Mouse (Mus musculus) forebrain, embryonic 12.5 days (tissue): ENCODE measurements around the gene Eif5b. TPM values are rescaled to one million over a fixed set of nuclear protein-coding genes. Genes with fewer than 3 reads are reported as not detected.
"Not testable (repeated sequence)": the region's sequence is repeated elsewhere in the genome, so short reads cannot be mapped to it uniquely, and the experiment has no call there.

Experiments
- ATAC-seq: fragments of 200-750 bp; cut with Nextera tagmentation; 2 replicates; pipeline ENCODE4 v1.8.0; 2017; ENCODE audit warnings: moderate TSS enrichment; ENCODE audit not compliant: low FRiP score
- H3K27ac ChIP-seq: fragments of 300-500 bp; sonication (generic); 2 replicates; pipeline ENCODE4 v1.5.1; 2016; ENCODE audit warnings: mild to moderate bottlenecking
- H3K27me3 ChIP-seq: fragments of 300-500 bp; sonication (generic); 2 replicates; pipeline ENCODE4 v1.6.1; 2016; ENCODE audit warnings: mild to moderate bottlenecking
- H3K36me3 ChIP-seq: fragments of 300-500 bp; sonication (generic); replicated peaks from 2 replicates; pipeline ENCODE4 v1.6.1; 2016; ENCODE audit warnings: mild to moderate bottlenecking
- H3K4me1 ChIP-seq: fragments of 300-500 bp; sonication (generic); 2 replicates; pipeline ENCODE4 v1.6.1; 2016
- H3K4me2 ChIP-seq: fragments of 300-500 bp; sonication (generic); 2 replicates; pipeline ENCODE4 v1.6.1; 2016; ENCODE audit warnings: mild to moderate bottlenecking, moderate library complexity
- H3K4me3 ChIP-seq: fragments of 300-500 bp; sonication (generic); replicated peaks from 2 replicates; pipeline ENCODE4 v1.5.1; 2016; ENCODE audit warnings: mild to moderate bottlenecking
- H3K9ac ChIP-seq: fragments of 300-500 bp; sonication (generic); 2 replicates; pipeline ENCODE4 v1.6.1; 2016; ENCODE audit warnings: mild to moderate bottlenecking
- H3K9me3 ChIP-seq: fragments of 300-500 bp; sonication (generic); 2 replicates; pipeline ENCODE4 v1.6.1; 2016
- WGBS: fragments of 180-500 bp; shearing (Covaris S2); methylation state at CpG from one replicate; pipeline ENCODE4 v1.1.7; 2016; 5-methylcytosine and 5-hydroxymethylcytosine counted together
- polyA plus RNA-seq: library from polyadenylated mRNA; unstranded; fragments of >200 nt; fragmentation: Nextera tagmentation; extraction: Ambion mirVana; gene quantifications from 2 replicates; pipeline ENCODE4 v1.2.1, GENCODE M21; 2016

Eif5b gene
- polyA plus RNA-seq, 1 experiment from 2014 or later, result 34.3 TPM

GRCm38 (mm10) chr1:38012104-38012503, 14.3 kb downstream of the Eif5b start:
- no peak for ATAC-seq
- Histone ChIP-seq H3K9me3 (no peaks in the 10 kb centered on the region), H3K4me2 (no peak overlapping the region), H3K4me1 (no peaks in the 10 kb centered on the region), H3K27ac (no peak overlapping the region), H3K27me3 (no peaks in the 10 kb centered on the region), H3K36me3 (no peaks in the 10 kb centered on the region), H3K9ac (no peak overlapping the region), H3K4me3 (no peak overlapping the region)
- WGBS, result 93% methylated on average over 3 of the region's 3 CpGs

GRCm38 (mm10) chr1:38012509-38012908, 14.7 kb downstream of the Eif5b start:
- Histone ChIP-seq H3K4me3 (no peak overlapping the region), H3K27ac (no peak overlapping the region), H3K36me3 (no peaks in the 10 kb centered on the region), H3K27me3 (no peaks in the 10 kb centered on the region), H3K9me3 (no peaks in the 10 kb centered on the region), H3K4me2 (no peak overlapping the region), H3K9ac (no peak overlapping the region), H3K4me1 (no peaks in the 10 kb centered on the region)
- no peak for ATAC-seq

- Histone ChIP-seq H3K9me3 (no peaks in the 10 kb centered on the region), H3K9ac (no peak overlapping the region), H3K4me3 (no peak overlapping the region), H3K4me2 (no peak overlapping the region), H3K27me3 (no peaks in the 10 kb centered on the region), H3K4me1 (no peaks in the 10 kb centered on the region), H3K36me3 (peaks cover 17% of the 10 kb centered on the region), H3K27ac (no peak overlapping the region)
- 96% methylated on average over 2 of the region's 2 CpGs for WGBS
- no peak for ATAC-seq
Observed at GRCm38 (mm10) chr1:38014551-38015203, 16.9 kb downstream of the Eif5b start.

- Histone ChIP-seq H3K27me3 (no peaks in the 10 kb centered on the region), H3K9me3 (no peaks in the 10 kb centered on the region), H3K4me3 (no peak overlapping the region), H3K36me3 (peaks cover 25% of the 10 kb centered on the region), H3K9ac (no peak overlapping the region), H3K4me1 (no peaks in the 10 kb centered on the region), H3K4me2 (no peak overlapping the region), H3K27ac (no peak overlapping the region)
- WGBS, result 95% methylated on average over 7 of the region's 7 CpGs
- ATAC-seq, result no peak
Observed at GRCm38 (mm10) chr1:38027301-38027700, 29.5 kb downstream of the Eif5b start.

- no peak for ATAC-seq
- H3K36me3 ChIP-seq, result peaks cover 31% of the 10 kb centered on the region
- no peak overlapping the region for H3K27ac ChIP-seq
- no peaks in the 10 kb centered on the region for H3K27me3 ChIP-seq
- H3K9me3 ChIP-seq, result no peaks in the 10 kb centered on the region
- no peak overlapping the region for H3K4me2 ChIP-seq
- H3K9ac ChIP-seq, result no peak overlapping the region
- H3K4me3 ChIP-seq, result no peak overlapping the region
- 95% methylated on average over 5 of the region's 5 CpGs for WGBS
- no peaks in the 10 kb centered on the region for H3K4me1 ChIP-seq
Observed at GRCm38 (mm10) chr1:38031391-38031790, 33.6 kb downstream of the Eif5b start.

GRCm38 (mm10) chr1:38035521-38035920, 37.7 kb downstream of the Eif5b start:
- no peaks in the 10 kb centered on the region for H3K9me3 ChIP-seq
- H3K9ac ChIP-seq, result no peak overlapping the region
- no peak for ATAC-seq
- H3K36me3 ChIP-seq, result peaks cover 64% of the 10 kb centered on the region
- no peak overlapping the region for H3K4me3 ChIP-seq
- no peak overlapping the region for H3K4me2 ChIP-seq
- H3K4me1 ChIP-seq, result no peaks in the 10 kb centered on the region
- no peak overlapping the region for H3K27ac ChIP-seq
- H3K27me3 ChIP-seq, result no peaks in the 10 kb centered on the region
- 84% methylated on average over 4 of the region's 4 CpGs for WGBS

- Histone ChIP-seq H3K36me3 (peaks cover 78% of the 10 kb centered on the region), H3K4me1 (no peaks in the 10 kb centered on the region), H3K9me3 (no peaks in the 10 kb centered on the region), H3K27me3 (no peaks in the 10 kb centered on the region), H3K4me2 (no peak overlapping the region), H3K9ac (no peak overlapping the region), H3K4me3 (no peak overlapping the region), H3K27ac (no peak overlapping the region)
- ATAC-seq, result no peak
- 88% methylated on average over 5 of the region's 5 CpGs for WGBS
Observed at GRCm38 (mm10) chr1:38037375-38037774, 39.6 kb downstream of the Eif5b start.

GRCm38 (mm10) chr1:38038898-38039297, 41.1 kb downstream of the Eif5b start:
- H3K27ac ChIP-seq, result no peak overlapping the region
- no peak overlapping the region for H3K4me2 ChIP-seq
- no peak for ATAC-seq
- no peaks in the 10 kb centered on the region for H3K9me3 ChIP-seq
- H3K4me3 ChIP-seq, result no peak overlapping the region
- H3K4me1 ChIP-seq, result no peaks in the 10 kb centered on the region
- H3K9ac ChIP-seq, result no peak overlapping the region
- peaks cover 72% of the 10 kb centered on the region for H3K36me3 ChIP-seq
- 94% methylated on average over 2 of the region's 2 CpGs for WGBS
- no peaks in the 10 kb centered on the region for H3K27me3 ChIP-seq

GRCm38 (mm10) chr1:38048121-38048520, 50.3 kb downstream of the Eif5b start:
- no peak for ATAC-seq
- Histone ChIP-seq H3K27ac (no peak overlapping the region), H3K9ac (no peak overlapping the region), H3K9me3 (no peaks in the 10 kb centered on the region), H3K4me3 (no peak overlapping the region), H3K4me2 (no peak overlapping the region), H3K4me1 (no peaks in the 10 kb centered on the region), H3K27me3 (no peaks in the 10 kb centered on the region), H3K36me3 (peaks cover 88% of the 10 kb centered on the region)
- 90% methylated on average over 3 of the region's 3 CpGs for WGBS

- Histone ChIP-seq H3K4me3 (no peak overlapping the region), H3K27me3 (no peaks in the 10 kb centered on the region), H3K9me3 (no peaks in the 10 kb centered on the region), H3K4me1 (no peaks in the 10 kb centered on the region), H3K4me2 (no peak overlapping the region), H3K27ac (no peak overlapping the region), H3K9ac (no peak overlapping the region), H3K36me3 (peaks cover 96% of the 10 kb centered on the region)
- WGBS, result 73% methylated on average over 4 of the region's 4 CpGs
- no peak for ATAC-seq
Observed at GRCm38 (mm10) chr1:38049562-38049961, 51.8 kb downstream of the Eif5b start.

GRCm38 (mm10) chr1:38055176-38055575, 57.4 kb downstream of the Eif5b start:
- no peak for ATAC-seq
- WGBS, result 90% methylated on average over 5 of the region's 5 CpGs

GRCm38 (mm10) chr1:38058417-38058816, 60.6 kb downstream of the Eif5b start:
- Histone ChIP-seq H3K4me1 (no peaks in the 10 kb centered on the region), H3K9me3 (no peaks in the 10 kb centered on the region), H3K27ac (no peak overlapping the region), H3K9ac (no peak overlapping the region), H3K4me2 (no peak overlapping the region), H3K36me3 (peaks cover 80% of the 10 kb centered on the region), H3K4me3 (no peak overlapping the region), H3K27me3 (no peaks in the 10 kb centered on the region)
- 84% methylated on average over 6 of the region's 6 CpGs for WGBS
- ATAC-seq, result no peak

More at GRCm38 (mm10) chr1:38055176-38055575, 57.4 kb downstream of the Eif5b start:
- Histone ChIP-seq H3K9me3 (no peaks in the 10 kb centered on the region), H3K27me3 (no peaks in the 10 kb centered on the region), H3K9ac (no peak overlapping the region), H3K27ac (no peak overlapping the region), H3K4me3 (no peak overlapping the region), H3K36me3 (peaks cover 85% of the 10 kb centered on the region), H3K4me1 (no peaks in the 10 kb centered on the region), H3K4me2 (no peak overlapping the region)

- not testable (repeated sequence) for H3K4me3 ChIP-seq, H3K9ac ChIP-seq, ATAC-seq, H3K27me3 ChIP-seq, H3K4me1 ChIP-seq, H3K27ac ChIP-seq, H3K9me3 ChIP-seq, H3K4me2 ChIP-seq
- WGBS, result 96% methylated on average over 2 of the region's 2 CpGs
- peaks cover 74% of the 10 kb centered on the region for H3K36me3 ChIP-seq
Observed at GRCm38 (mm10) chr1:38062156-38062555, 64.3 kb downstream of the Eif5b start.
